Mouse (Mus musculus): ENCODE results near the gene Lpcat1. TPM values are rescaled to one million over a fixed set of nuclear protein-coding genes. Genes with fewer than 3 reads are reported as not detected.
A peak's percentile ranks its signal among the peaks of the same experiment; 100 is the strongest.

The Lpcat1 gene
- polyA plus RNA-seq, 1 experiment from 2014 or later = 61.4 TPM

GRCm38 (mm10) chr13:73512776-73513673, 46.0 kb downstream of the Lpcat1 start:
- Histone ChIP-seq H3K27ac (replicated peaks) (no peak overlapping the region), H3K4me2 (replicated peaks) (no peak overlapping the region), H3K9ac (replicated peaks) (no peak overlapping the region), H3K36me3 (peaks cover 41% of the 10 kb centered on the region), H3K27me3 (no peaks in the 10 kb centered on the region), H3K4me1 (no peaks in the 10 kb centered on the region), H3K4me3 (no peak overlapping the region), H3K9me3 (no peaks in the 10 kb centered on the region)
- peak; percentile 53 for ATAC-seq (replicated peaks)
- WGBS = 60% methylated on average over 13 of the region's 13 CpGs

- no peak overlapping the region for H3K4me2 ChIP-seq (replicated peaks)
- H3K9ac ChIP-seq (replicated peaks) = no peak overlapping the region
- no peaks in the 10 kb centered on the region for H3K9me3 ChIP-seq
- ATAC-seq (replicated peaks) = no peak
- H3K4me3 ChIP-seq = no peak overlapping the region
- H3K27ac ChIP-seq (replicated peaks) = no peak overlapping the region
- H3K27me3 ChIP-seq = no peaks in the 10 kb centered on the region
- WGBS = 70% methylated on average over 4 of the region's 4 CpGs
- no peaks in the 10 kb centered on the region for H3K4me1 ChIP-seq
- peaks cover 27% of the 10 kb centered on the region for H3K36me3 ChIP-seq
Observed at GRCm38 (mm10) chr13:73516886-73517285, 49.9 kb downstream of the Lpcat1 start.

- peaks cover 36% of the 10 kb centered on the region for H3K27me3 ChIP-seq
- 94% methylated on average over 3 of the region's 3 CpGs for WGBS
- H3K36me3 ChIP-seq = no peaks in the 10 kb centered on the region
- H3K9me3 ChIP-seq = no peaks in the 10 kb centered on the region
- ATAC-seq (replicated peaks) = no peak
- no peak overlapping the region for H3K4me3 ChIP-seq
- no peak overlapping the region for H3K27ac ChIP-seq (replicated peaks)
- no peak overlapping the region for H3K4me2 ChIP-seq (replicated peaks)
- H3K9ac ChIP-seq (replicated peaks) = no peak overlapping the region
- H3K4me1 ChIP-seq = peaks cover 11% of the 10 kb centered on the region
Observed at GRCm38 (mm10) chr13:73533716-73534115, 66.7 kb downstream of the Lpcat1 start.

- Histone ChIP-seq H3K9ac (replicated peaks) (no peak overlapping the region), H3K4me1 (peaks cover 11% of the 10 kb centered on the region), H3K27me3 (peaks cover 36% of the 10 kb centered on the region), H3K27ac (replicated peaks) (no peak overlapping the region), H3K9me3 (no peaks in the 10 kb centered on the region), H3K4me2 (replicated peaks) (no peak overlapping the region), H3K36me3 (no peaks in the 10 kb centered on the region), H3K4me3 (no peak overlapping the region)
- ATAC-seq (replicated peaks) = no peak
- 61% methylated on average over 3 of the region's 3 CpGs for WGBS
Observed at GRCm38 (mm10) chr13:73535287-73535686, 68.3 kb downstream of the Lpcat1 start.

GRCm38 (mm10) chr13:73536403-73536821, 69.4 kb downstream of the Lpcat1 start, which contains the start of gene Slc6a3:
TSS of gene Slc6a3 (plus strand) at chr13:73536747.
- no peaks in the 10 kb centered on the region for H3K36me3 ChIP-seq
- ATAC-seq (replicated peaks) = peak; percentile 80

GRCm38 (mm10) chr13:73536824-73537223, 69.8 kb downstream of the Lpcat1 start:
- Histone ChIP-seq H3K9ac (replicated peaks) (peak overlapping the region; percentile 37; the same call in 1 of the 2 replicates), H3K36me3 (no peaks in the 10 kb centered on the region), H3K4me3 (peak overlapping the region; percentile 45), H3K9me3 (no peaks in the 10 kb centered on the region), H3K27ac (replicated peaks) (no peak overlapping the region), H3K4me2 (replicated peaks) (peak overlapping the region; percentile 79), H3K27me3 (peaks cover 36% of the 10 kb centered on the region), H3K4me1 (peaks cover 11% of the 10 kb centered on the region)
- 21% methylated on average over 13 of the region's 13 CpGs for WGBS
- ATAC-seq (replicated peaks) = 0 out of 2 replicates have a peak, but pooled peaks have one; percentile 19

More at GRCm38 (mm10) chr13:73536403-73536821, 69.4 kb downstream of the Lpcat1 start, which contains the start of gene Slc6a3:
- Histone ChIP-seq H3K9me3 (no peaks in the 10 kb centered on the region), H3K4me2 (replicated peaks) (peak within 1 kb of the TSS; percentile 79), H3K27me3 (peaks cover 36% of the 10 kb centered on the region), H3K4me1 (peaks cover 11% of the 10 kb centered on the region), H3K4me3 (peak within 1 kb of the TSS; percentile 45), H3K27ac (replicated peaks) (no peak within 1 kb of the TSS), H3K9ac (replicated peaks) (peak within 1 kb of the TSS; percentile 37)
- 1% methylated on average over 26 of the region's 26 CpGs for WGBS

GRCm38 (mm10) chr13:73564201-73564600, 97.2 kb downstream of the Lpcat1 start:
- WGBS = 88% methylated on average over 5 of the region's 5 CpGs
- no peaks in the 10 kb centered on the region for H3K27me3 ChIP-seq
- ATAC-seq (replicated peaks) = no peak
- H3K27ac ChIP-seq (replicated peaks) = no peak overlapping the region
- no peaks in the 10 kb centered on the region for H3K36me3 ChIP-seq
- no peak overlapping the region for H3K4me3 ChIP-seq
- no peaks in the 10 kb centered on the region for H3K9me3 ChIP-seq
- no peaks in the 10 kb centered on the region for H3K4me1 ChIP-seq
- no peak overlapping the region for H3K9ac ChIP-seq (replicated peaks)
- H3K4me2 ChIP-seq (replicated peaks) = no peak overlapping the region

Other genes starting within 250 kb of the Lpcat1 start
- 0.09 TPM in 1 of 2 replicates, not detected in the other for gene Irx4, start 206.7 kb upstream of the Lpcat1 start, polyA plus RNA-seq (2015; fragmentation: Nextera tagmentation; extraction: Ambion mirVana)
- 91.0 and 99.8 TPM in 2 replicates for gene Mrpl36, start 138.7 kb upstream of the Lpcat1 start, polyA plus RNA-seq (2015; fragmentation: Nextera tagmentation; extraction: Ambion mirVana)
- gene Ndufs6, start 138.7 kb upstream of the Lpcat1 start, polyA plus RNA-seq (2015; fragmentation: Nextera tagmentation; extraction: Ambion mirVana) = 357 and 367 TPM in 2 replicates
- 0.06 TPM in 2 replicates for gene Slc6a3, start 69.5 kb downstream of the Lpcat1 start, polyA plus RNA-seq (2015; fragmentation: Nextera tagmentation; extraction: Ambion mirVana)
- gene Clptm1l, start 136.8 kb downstream of the Lpcat1 start, polyA plus RNA-seq (2015; fragmentation: Nextera tagmentation; extraction: Ambion mirVana) = 125 and 130 TPM in 2 replicates
- 6.4 and 7.3 TPM in 2 replicates for gene Tert, start 159.7 kb downstream of the Lpcat1 start, polyA plus RNA-seq (2015; fragmentation: Nextera tagmentation; extraction: Ambion mirVana)
- gene Slc6a18, start 210.8 kb downstream of the Lpcat1 start, polyA plus RNA-seq (2015; fragmentation: Nextera tagmentation; extraction: Ambion mirVana) = not detected in 2 replicates
- gene Slc6a19, start 237.7 kb downstream of the Lpcat1 start, polyA plus RNA-seq (2015; fragmentation: Nextera tagmentation; extraction: Ambion mirVana) = 0.06 TPM in 1 of 2 replicates, not detected in the other